Mouse (Mus musculus): Measurements from ENCODE around the gene Map3k11. TPM values are rescaled to one million over a fixed set of nuclear protein-coding genes. Genes with fewer than 3 reads are reported as not detected.

The Map3k11 gene
- polyA plus RNA-seq, 1 experiment from 2014 or later: 13.4 TPM

DNA sequence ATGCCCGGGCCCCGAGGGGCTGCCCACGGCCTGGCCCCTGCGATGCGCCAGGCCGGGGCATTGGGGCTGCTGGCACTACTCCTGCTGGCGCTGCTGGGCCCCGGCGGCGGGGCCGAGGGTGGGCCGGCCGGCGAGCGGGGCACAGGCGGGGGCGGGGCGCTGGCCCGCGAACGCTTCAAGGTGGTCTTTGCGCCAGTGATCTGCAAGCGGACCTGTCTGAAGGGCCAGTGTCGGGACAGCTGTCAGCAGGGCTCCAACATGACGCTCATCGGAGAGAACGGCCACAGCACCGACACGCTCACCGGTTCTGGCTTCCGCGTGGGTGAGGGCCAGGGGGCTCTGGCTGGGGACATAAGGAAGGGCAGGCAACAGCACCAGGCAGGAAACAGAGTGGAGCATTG, 53.7 kb downstream of the Map3k11 start:
- peaks cover 51% of the 10 kb centered on the region for H3K27me3 ChIP-seq (ENCODE audit: control insufficient read depth, insufficient read depth, low read length)
- no peaks in the 10 kb centered on the region for H3K9me3 ChIP-seq (ENCODE audit: control insufficient read depth, low read length)
- DNase-seq (ENCODE audit: low spot score) (no peak), ATAC-seq (ENCODE audit: low FRiP score) (peak; percentile 69; the same call in 1 of the 2 replicates)
- H3K4me1 ChIP-seq (replicated peaks; ENCODE audit: control insufficient read depth, insufficient read depth, low read length): peaks cover 8% of the 10 kb centered on the region; the same call in 1 of the 2 replicates
- H3K27ac ChIP-seq (ENCODE audit: low read depth, low read length): peak overlapping the region; percentile 39; the same call in 1 of the 2 replicates
- H3K4me3 ChIP-seq (ENCODE audit: low read depth, low read length): peak overlapping the region; percentile 59
- no peaks in the 10 kb centered on the region for H3K36me3 ChIP-seq (ENCODE audit: control insufficient read depth, insufficient read depth, low read length)
- peak overlapping the region; percentile 100 for H3K4me2 ChIP-seq (replicated peaks; ENCODE audit: low read depth, low read length)
- peak overlapping the region; percentile 85 for H3K9ac ChIP-seq (ENCODE audit: low read depth, low read length)
- WGBS: under 1% methylated on average over 24 of the region's 32 CpGs

DNA sequence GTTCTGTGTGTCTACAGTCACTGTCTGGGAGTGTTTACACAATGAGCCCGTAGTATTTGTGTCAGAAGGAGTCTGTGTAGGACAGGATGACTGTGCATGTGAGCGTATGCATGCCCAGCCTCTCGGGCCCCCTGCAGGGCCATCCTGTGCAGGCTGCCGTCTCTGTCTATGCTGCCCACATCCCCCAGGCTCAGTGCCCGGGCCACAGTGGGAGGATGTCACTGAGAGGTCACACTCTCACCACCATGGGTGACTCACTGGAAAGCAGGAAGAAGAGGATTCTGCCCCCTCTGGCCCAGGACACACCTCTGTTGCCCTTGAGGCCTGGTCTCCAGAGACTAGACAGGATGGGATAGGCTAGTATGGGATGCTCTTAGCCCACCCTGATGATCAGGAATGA, 55.0 kb downstream of the Map3k11 start:
- H3K36me3 ChIP-seq (ENCODE audit: control insufficient read depth, insufficient read depth, low read length): no peaks in the 10 kb centered on the region
- peaks cover 50% of the 10 kb centered on the region for H3K27me3 ChIP-seq (ENCODE audit: control insufficient read depth, insufficient read depth, low read length)
- no peaks in the 10 kb centered on the region for H3K9me3 ChIP-seq (ENCODE audit: control insufficient read depth, low read length)
- no peak overlapping the region for H3K4me2 ChIP-seq (replicated peaks; ENCODE audit: low read depth, low read length)
- 71% methylated on average over 5 of the region's 5 CpGs for WGBS
- H3K9ac ChIP-seq (ENCODE audit: low read depth, low read length): no peak overlapping the region
- DNase-seq (ENCODE audit: low spot score) (no peak), ATAC-seq (ENCODE audit: low FRiP score) (no peak)
- peaks cover 8% of the 10 kb centered on the region; the same call in 1 of the 2 replicates for H3K4me1 ChIP-seq (replicated peaks; ENCODE audit: control insufficient read depth, insufficient read depth, low read length)
- H3K27ac ChIP-seq (ENCODE audit: low read depth, low read length): no peak overlapping the region
- H3K4me3 ChIP-seq (ENCODE audit: low read depth, low read length): no peak overlapping the region

DNA sequence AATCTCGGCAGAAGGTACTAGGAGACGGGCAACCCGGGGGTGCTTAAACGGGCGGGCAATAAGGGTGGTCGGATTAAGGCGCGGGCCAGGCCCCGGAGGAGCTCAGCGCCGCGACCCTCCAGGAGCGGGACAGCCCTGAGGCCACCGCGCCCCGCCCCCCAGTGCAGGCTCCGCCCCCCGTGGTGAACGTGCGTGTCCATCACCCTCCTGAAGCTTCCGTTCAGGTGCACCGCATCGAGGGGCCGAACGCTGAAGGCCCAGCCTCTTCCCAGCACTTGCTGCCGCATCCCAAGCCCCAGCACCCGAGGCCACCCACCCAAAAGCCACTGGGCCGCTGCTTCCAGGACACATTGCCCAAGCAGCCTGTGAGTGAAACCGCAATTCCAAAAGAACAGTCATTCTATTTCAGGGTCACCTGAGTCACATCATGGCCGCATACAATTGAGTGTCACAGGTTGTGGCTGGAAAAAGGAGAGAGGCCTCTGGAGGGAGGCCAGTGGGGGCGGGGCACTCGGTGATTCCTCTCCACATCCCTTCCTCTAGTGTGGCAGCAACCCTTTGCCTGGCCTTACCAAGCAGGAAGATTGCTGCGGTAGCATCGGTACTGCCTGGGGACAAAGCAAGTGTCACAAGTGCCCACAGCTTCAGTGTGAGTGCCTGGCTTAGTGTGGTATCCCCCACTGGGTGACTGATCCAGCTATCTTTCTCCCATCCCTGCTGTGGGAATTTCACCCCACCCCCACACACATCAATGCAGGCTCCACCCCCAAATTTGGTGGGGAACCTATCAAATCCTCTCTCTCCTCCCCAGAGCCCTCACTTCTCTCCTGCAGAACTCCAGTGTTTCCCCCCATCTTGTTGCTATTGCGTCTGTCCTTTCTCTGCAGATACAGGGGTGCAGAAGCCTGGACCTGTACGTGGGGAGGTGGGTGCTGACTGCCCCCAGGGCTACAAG, 57.5 kb downstream of the Map3k11 start:
- no peak for ATAC-seq (ENCODE audit: low FRiP score)
- H3K4me3 ChIP-seq (ENCODE audit: low read depth, low read length): peak overlapping the region; percentile 20
- H3K4me1 ChIP-seq (replicated peaks; ENCODE audit: control insufficient read depth, insufficient read depth, low read length): peaks cover 7% of the 10 kb centered on the region; the same call in 1 of the 2 replicates
- H3K4me2 ChIP-seq (replicated peaks; ENCODE audit: low read depth, low read length): peak overlapping the region; percentile 40
- H3K9ac ChIP-seq (ENCODE audit: low read depth, low read length): 0 out of 2 replicates have a peak overlapping the region, but pooled peaks have one; percentile 15
- 4% methylated on average over 31 of the region's 36 CpGs for WGBS
- H3K27ac ChIP-seq (ENCODE audit: low read depth, low read length): no peak overlapping the region
- no peaks in the 10 kb centered on the region for H3K9me3 ChIP-seq (ENCODE audit: control insufficient read depth, low read length)
- peaks cover 56% of the 10 kb centered on the region for H3K27me3 ChIP-seq (ENCODE audit: control insufficient read depth, insufficient read depth, low read length)
- DNase-seq (ENCODE audit: low spot score): peak; percentile 47
- no peaks in the 10 kb centered on the region for H3K36me3 ChIP-seq (ENCODE audit: control insufficient read depth, insufficient read depth, low read length)

DNA sequence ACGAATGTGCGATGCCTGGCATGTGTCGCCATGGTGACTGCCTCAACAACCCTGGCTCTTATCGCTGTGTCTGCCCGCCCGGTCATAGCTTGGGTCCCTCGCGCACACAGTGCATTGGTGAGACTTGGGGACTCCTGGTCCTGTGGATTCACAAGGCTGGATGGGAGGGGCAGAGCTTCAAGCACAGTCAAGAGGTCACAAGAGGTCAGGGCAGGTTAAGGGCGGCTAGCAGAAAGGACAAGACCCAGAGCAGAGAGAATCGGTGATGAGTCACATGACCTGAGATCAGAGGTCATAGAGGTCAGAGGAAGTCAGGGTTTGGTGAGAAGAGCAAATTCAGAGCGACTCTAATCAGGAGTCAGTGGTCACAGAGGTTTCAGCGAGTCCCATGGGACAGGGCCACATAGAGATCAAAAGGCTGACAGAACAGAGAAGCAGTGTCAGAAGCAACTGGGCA, 58.4 kb downstream of the Map3k11 start:
- H3K36me3 ChIP-seq (ENCODE audit: control insufficient read depth, insufficient read depth, low read length): no peaks in the 10 kb centered on the region
- H3K4me2 ChIP-seq (replicated peaks; ENCODE audit: low read depth, low read length): no peak overlapping the region
- DNase-seq (ENCODE audit: low spot score) (peak; percentile 25), ATAC-seq (ENCODE audit: low FRiP score) (no peak)
- H3K4me3 ChIP-seq (ENCODE audit: low read depth, low read length): no peak overlapping the region
- 20% methylated on average over 12 of the region's 12 CpGs for WGBS
- H3K4me1 ChIP-seq (replicated peaks; ENCODE audit: control insufficient read depth, insufficient read depth, low read length): 0 out of 2 replicates have a peak, but pooled peaks cover 3% of the 10 kb centered on the region
- H3K9me3 ChIP-seq (ENCODE audit: control insufficient read depth, low read length): no peaks in the 10 kb centered on the region
- no peak overlapping the region for H3K27ac ChIP-seq (ENCODE audit: low read depth, low read length)
- no peak overlapping the region for H3K9ac ChIP-seq (ENCODE audit: low read depth, low read length)
- H3K27me3 ChIP-seq (ENCODE audit: control insufficient read depth, insufficient read depth, low read length): peaks cover 58% of the 10 kb centered on the region

DNA sequence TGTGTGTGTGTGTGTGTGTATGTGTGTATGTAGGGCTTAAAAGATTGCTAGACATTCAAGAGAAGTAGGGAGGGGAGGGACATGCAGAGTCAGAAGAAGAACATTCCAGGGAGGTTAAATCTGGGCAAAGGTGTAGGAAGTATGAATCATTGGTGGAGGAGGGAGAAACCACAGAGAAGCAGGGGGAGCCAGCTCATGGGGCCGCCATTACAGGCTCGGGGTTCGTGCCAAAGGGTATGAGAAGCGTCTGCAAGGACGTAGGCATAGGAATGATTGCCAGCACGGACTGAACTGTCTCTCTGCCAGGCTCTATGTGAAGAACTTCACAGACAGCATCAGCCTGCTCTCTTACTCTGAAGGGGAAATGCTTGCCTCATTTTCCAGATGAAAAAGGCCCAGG, 60.9 kb downstream of the Map3k11 start:
- H3K27ac ChIP-seq (ENCODE audit: low read depth, low read length): no peak overlapping the region
- WGBS: 83% methylated on average over 6 of the region's 6 CpGs
- no peak overlapping the region for H3K4me3 ChIP-seq (ENCODE audit: low read depth, low read length)
- H3K9me3 ChIP-seq (ENCODE audit: control insufficient read depth, low read length): no peaks in the 10 kb centered on the region
- peaks cover 54% of the 10 kb centered on the region for H3K27me3 ChIP-seq (ENCODE audit: control insufficient read depth, insufficient read depth, low read length)
- ATAC-seq (ENCODE audit: low FRiP score) (no peak), DNase-seq (ENCODE audit: low spot score) (no peak)
- H3K9ac ChIP-seq (ENCODE audit: low read depth, low read length): no peak overlapping the region
- H3K36me3 ChIP-seq (ENCODE audit: control insufficient read depth, insufficient read depth, low read length): no peaks in the 10 kb centered on the region
- no peak overlapping the region for H3K4me2 ChIP-seq (replicated peaks; ENCODE audit: low read depth, low read length)
- H3K4me1 ChIP-seq (replicated peaks; ENCODE audit: control insufficient read depth, insufficient read depth, low read length): 0 out of 2 replicates have a peak, but pooled peaks cover 3% of the 10 kb centered on the region

DNA sequence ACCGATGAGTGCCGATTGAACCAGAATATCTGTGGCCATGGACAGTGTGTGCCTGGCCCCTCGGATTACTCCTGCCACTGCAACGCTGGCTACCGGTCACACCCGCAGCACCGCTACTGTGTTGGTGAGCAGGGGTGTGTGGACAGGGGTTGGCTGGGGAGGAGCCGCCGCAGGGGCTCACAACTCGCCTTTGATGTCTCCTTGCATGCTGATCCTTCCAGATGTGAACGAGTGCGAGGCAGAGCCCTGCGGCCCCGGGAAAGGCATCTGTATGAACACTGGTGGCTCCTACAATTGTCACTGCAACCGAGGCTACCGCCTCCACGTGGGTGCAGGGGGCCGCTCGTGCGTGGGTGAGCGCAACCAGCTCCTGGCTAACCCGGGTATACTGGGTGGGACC, 62.4 kb downstream of the Map3k11 start:
- 7% methylated on average over 22 of the region's 22 CpGs for WGBS
- Histone ChIP-seq H3K27ac (ENCODE audit: low read depth, low read length) (no peak overlapping the region), H3K4me1 (replicated peaks; ENCODE audit: control insufficient read depth, insufficient read depth, low read length) (no peaks in the 10 kb centered on the region), H3K4me2 (replicated peaks; ENCODE audit: low read depth, low read length) (no peak overlapping the region), H3K27me3 (ENCODE audit: control insufficient read depth, insufficient read depth, low read length) (peaks cover 52% of the 10 kb centered on the region), H3K36me3 (ENCODE audit: control insufficient read depth, insufficient read depth, low read length) (no peaks in the 10 kb centered on the region), H3K9me3 (ENCODE audit: control insufficient read depth, low read length) (no peaks in the 10 kb centered on the region), H3K4me3 (ENCODE audit: low read depth, low read length) (no peak overlapping the region), H3K9ac (ENCODE audit: low read depth, low read length) (no peak overlapping the region)
- no peak for ATAC-seq (ENCODE audit: low FRiP score)
- no peak for DNase-seq (ENCODE audit: low spot score)

DNA sequence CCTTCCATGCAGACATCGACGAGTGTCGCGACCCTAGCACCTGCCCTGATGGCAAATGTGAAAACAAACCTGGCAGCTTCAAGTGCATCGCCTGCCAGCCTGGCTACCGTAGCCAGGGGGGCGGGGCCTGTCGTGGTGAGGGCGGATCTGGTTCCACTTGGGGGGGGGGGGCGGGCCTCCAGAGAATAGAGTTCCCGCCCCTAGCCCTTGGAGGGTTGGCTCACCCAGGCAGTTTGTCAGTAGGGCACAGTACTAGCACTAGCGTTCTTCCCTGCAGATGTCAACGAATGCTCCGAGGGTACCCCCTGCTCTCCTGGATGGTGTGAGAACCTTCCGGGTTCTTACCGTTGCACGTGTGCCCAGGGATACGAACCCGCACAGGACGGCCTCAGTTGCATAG, 63.2 kb downstream of the Map3k11 start:
- peaks cover 55% of the 10 kb centered on the region for H3K27me3 ChIP-seq (ENCODE audit: control insufficient read depth, insufficient read depth, low read length)

More for the DNA sequence above, 63.2 kb downstream of the Map3k11 start:
- 0 out of 2 replicates have a peak, but pooled peaks cover 2% of the 10 kb centered on the region for H3K4me1 ChIP-seq (replicated peaks; ENCODE audit: control insufficient read depth, insufficient read depth, low read length)
- H3K9ac ChIP-seq (ENCODE audit: low read depth, low read length): no peak overlapping the region
- H3K4me3 ChIP-seq (ENCODE audit: low read depth, low read length): no peak overlapping the region
- 0 out of 2 replicates have a peak overlapping the region, but pooled peaks have one; percentile 5 for H3K4me2 ChIP-seq (replicated peaks; ENCODE audit: low read depth, low read length)
- H3K36me3 ChIP-seq (ENCODE audit: control insufficient read depth, insufficient read depth, low read length): no peaks in the 10 kb centered on the region
- ATAC-seq (ENCODE audit: low FRiP score) (no peak), DNase-seq (ENCODE audit: low spot score) (peak; percentile 33)
- H3K27ac ChIP-seq (ENCODE audit: low read depth, low read length): no peak overlapping the region
- no peaks in the 10 kb centered on the region for H3K9me3 ChIP-seq (ENCODE audit: control insufficient read depth, low read length)
- WGBS: 2% methylated on average over 20 of the region's 20 CpGs
